Comparison of ENCODE assay signal across 25 mouse cellular contexts in the genomic region with DNA sequence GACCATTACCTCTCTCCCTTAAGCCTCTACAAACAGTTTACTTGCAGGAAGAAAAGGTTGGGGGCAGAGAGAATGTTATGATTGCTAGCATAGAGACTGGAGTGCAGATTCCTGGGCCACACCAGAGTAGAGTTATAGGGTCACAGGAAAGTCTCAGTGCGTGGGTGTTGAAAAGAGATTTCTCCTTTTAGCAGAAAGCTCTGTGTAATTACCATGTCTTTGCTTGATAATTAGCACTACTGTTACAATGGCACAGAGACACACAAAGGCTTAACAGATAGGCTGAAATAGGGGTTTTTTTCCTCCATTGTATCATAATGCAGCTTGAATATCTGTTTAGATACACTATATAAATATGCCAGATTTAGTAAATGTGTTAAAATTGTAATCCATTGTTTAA.
DNase-seq lines count a peak whose midpoint lies in the region; ATAC-seq and TF ChIP-seq lines count a peak whose summit lies in the region.
"Had no signal": no experiment of that assay in that cellular context is flagged by ENCODE, and none has a peak within 500 bp of the region (broad histone marks: within the 10 kb centered on the region; RNA-seq: fewer than 3 reads in every experiment).

No protein-coding gene starts in this region.

- WGBS in forebrain, embryonic 13.5 days: 12% methylated on average over 1 of the region's 1 CpGs
- 50% methylated on average over 1 of the region's 1 CpGs for WGBS in forebrain, embryonic 10.5 days
- WGBS in forebrain, embryonic 16.5 days: 9% methylated on average over 1 of the region's 1 CpGs
- WGBS in neural tube, embryonic 14.5 days: 21% methylated on average over 1 of the region's 1 CpGs
- WGBS in hindbrain, embryonic 16.5 days: 48% methylated on average over 1 of the region's 1 CpGs
- WGBS in intestine, postnatal 0 days: 64% methylated on average over 1 of the region's 1 CpGs

- H3K9ac ChIP-seq in forebrain, embryonic 13.5 days: no peak overlapping the region
- H3K9ac ChIP-seq in forebrain, embryonic 16.5 days (replicated peaks; ENCODE audit: low read depth, low read length): no peak overlapping the region
- no peak overlapping the region for H3K9ac ChIP-seq in neural tube, embryonic 14.5 days (replicated peaks; ENCODE audit: low read depth, low read length)
- H3K9ac ChIP-seq in hindbrain, embryonic 16.5 days (ENCODE audit: low read depth, low read length): no peak overlapping the region
- no peak overlapping the region for H3K9ac ChIP-seq in intestine, postnatal 0 days (ENCODE audit: low read depth, low read length)
- H3K9ac ChIP-seq: heart, embryonic 12.5 days; heart, embryonic 15.5 days; hindbrain, embryonic 13.5 days had no signal

- H3K4me3 ChIP-seq in forebrain, embryonic 13.5 days: no peak overlapping the region
- H3K4me3 ChIP-seq in forebrain, embryonic 10.5 days: no peak overlapping the region
- H3K4me3 ChIP-seq in gastrocnemius, adult 2 months: no peak overlapping the region
- H3K4me3 ChIP-seq in forebrain, embryonic 16.5 days (replicated peaks; ENCODE audit: low read length): no peak overlapping the region
- no peak overlapping the region for H3K4me3 ChIP-seq in neural tube, embryonic 14.5 days (ENCODE audit: low read depth, low read length)
- H3K4me3 ChIP-seq in hindbrain, embryonic 16.5 days (ENCODE audit: low read length): no peak overlapping the region
- H3K4me3 ChIP-seq in intestine, postnatal 0 days (ENCODE audit: low read depth, low read length): no peak overlapping the region
- H3K4me3 ChIP-seq: heart, embryonic 12.5 days; heart, embryonic 15.5 days; hindbrain, embryonic 10.5 days; hindbrain, embryonic 13.5 days had no signal

- intact Hi-C loops in gastrocnemius, adult 2 months (cut with DNase I): no loop called here

- no peak overlapping the region for H3K4me2 ChIP-seq in forebrain, embryonic 13.5 days
- no peak overlapping the region for H3K4me2 ChIP-seq in forebrain, embryonic 16.5 days (ENCODE audit: low read length)
- no peak overlapping the region for H3K4me2 ChIP-seq in neural tube, embryonic 14.5 days (ENCODE audit: low read depth, low read length)
- H3K4me2 ChIP-seq in hindbrain, embryonic 16.5 days (ENCODE audit: low read length): no peak overlapping the region
- H3K4me2 ChIP-seq in intestine, postnatal 0 days (replicated peaks; ENCODE audit: low read depth): no peak overlapping the region
- H3K4me2 ChIP-seq: heart, embryonic 12.5 days; heart, embryonic 15.5 days; hindbrain, embryonic 13.5 days had no signal

- no peaks in the 10 kb centered on the region for H3K9me3 ChIP-seq in forebrain, embryonic 13.5 days (replicated peaks)
- H3K9me3 ChIP-seq in forebrain, embryonic 10.5 days: no peaks in the 10 kb centered on the region
- no peaks in the 10 kb centered on the region for H3K9me3 ChIP-seq in forebrain, embryonic 16.5 days (ENCODE audit: control insufficient read depth, low read length)
- H3K9me3 ChIP-seq in neural tube, embryonic 14.5 days (ENCODE audit: control insufficient read depth, low read length): no peaks in the 10 kb centered on the region
- no peaks in the 10 kb centered on the region for H3K9me3 ChIP-seq in hindbrain, embryonic 16.5 days (ENCODE audit: control insufficient read depth, low read length)
- no peaks in the 10 kb centered on the region for H3K9me3 ChIP-seq in intestine, postnatal 0 days (ENCODE audit: control insufficient read depth)
- H3K9me3 ChIP-seq: heart, embryonic 12.5 days; heart, embryonic 15.5 days; hindbrain, embryonic 10.5 days; hindbrain, embryonic 13.5 days had no signal

- no peaks in the 10 kb centered on the region for H3K36me3 ChIP-seq in forebrain, embryonic 13.5 days (ENCODE audit: poor library complexity, severe bottlenecking)
- no peaks in the 10 kb centered on the region for H3K36me3 ChIP-seq in forebrain, embryonic 10.5 days (replicated peaks)
- peaks cover 2% of the 10 kb centered on the region for H3K36me3 ChIP-seq in forebrain, embryonic 16.5 days (ENCODE audit: control insufficient read depth, insufficient read depth)
- no peaks in the 10 kb centered on the region for H3K36me3 ChIP-seq in neural tube, embryonic 14.5 days (ENCODE audit: control insufficient read depth, insufficient read depth, low read length)
- H3K36me3 ChIP-seq in hindbrain, embryonic 16.5 days (ENCODE audit: control insufficient read depth, insufficient read depth, low read length): no peaks in the 10 kb centered on the region
- no peaks in the 10 kb centered on the region for H3K36me3 ChIP-seq in intestine, postnatal 0 days (ENCODE audit: control insufficient read depth, insufficient read depth)
- H3K36me3 ChIP-seq: hindbrain, embryonic 10.5 days; hindbrain, embryonic 13.5 days had no signal

- H3K4me1 ChIP-seq in forebrain, embryonic 13.5 days: no peaks in the 10 kb centered on the region
- no peaks in the 10 kb centered on the region for H3K4me1 ChIP-seq in forebrain, embryonic 10.5 days
- H3K4me1 ChIP-seq in forebrain, embryonic 16.5 days (replicated peaks; ENCODE audit: control insufficient read depth, insufficient read depth, low read length): peaks cover 5% of the 10 kb centered on the region; the same call in 1 of the 2 replicates
- 0 out of 2 replicates have a peak, but pooled peaks cover 3% of the 10 kb centered on the region for H3K4me1 ChIP-seq in neural tube, embryonic 14.5 days (ENCODE audit: control insufficient read depth, insufficient read depth, low read length)
- no peaks in the 10 kb centered on the region for H3K4me1 ChIP-seq in hindbrain, embryonic 16.5 days (ENCODE audit: control insufficient read depth, insufficient read depth, low read depth, low read length)
- no peaks in the 10 kb centered on the region for H3K4me1 ChIP-seq in intestine, postnatal 0 days (replicated peaks; ENCODE audit: control insufficient read depth, insufficient read depth, low read length)
- H3K4me1 ChIP-seq: hindbrain, embryonic 10.5 days; hindbrain, embryonic 13.5 days had no signal

- DNase-seq in forebrain, embryonic 10.5 days (ENCODE audit: extremely low spot score, low spot score): no peak
- no peak for DNase-seq in gastrocnemius, adult 2 months
- DNase-seq in gastrocnemius, adult 8-10 months (ENCODE audit: low spot score in 2 of 2): no peak
- DNase-seq: adrenal gland, postnatal 10 days; adrenal gland, postnatal 36 days; cerebellum, adult 11-12 months; cerebellum, adult 8-10 months; cerebellum, postnatal 14 days; gastrocnemius, postnatal 25 days; heart, adult 18-20 months; heart, postnatal 10 days; heart, postnatal 36 days; kidney, adult 2 months had no signal

- peak; percentile 43; the same call in 1 of the 2 replicates for ATAC-seq in forebrain, embryonic 13.5 days
- peak; percentile 72 for ATAC-seq in forebrain, embryonic 16.5 days
- ATAC-seq in neural tube, embryonic 14.5 days (ENCODE audit: low read depth): peak; percentile 49; the same call in 1 of the 2 replicates
- ATAC-seq in hindbrain, embryonic 16.5 days: no peak
- ATAC-seq in intestine, postnatal 0 days: no peak
- ATAC-seq: hindbrain, postnatal 0 days; inflammation-experienced regulatory T-cells, adult 6 months; intestine, embryonic 16.5 days had no signal

- no peaks in the 10 kb centered on the region for H3K27me3 ChIP-seq in forebrain, embryonic 13.5 days
- no peaks in the 10 kb centered on the region for H3K27me3 ChIP-seq in forebrain, embryonic 10.5 days (ENCODE audit: poor library complexity, severe bottlenecking)
- H3K27me3 ChIP-seq in forebrain, embryonic 16.5 days (replicated peaks; ENCODE audit: control insufficient read depth, insufficient read depth, low read length): no peaks in the 10 kb centered on the region
- no peaks in the 10 kb centered on the region for H3K27me3 ChIP-seq in neural tube, embryonic 14.5 days (ENCODE audit: control insufficient read depth, insufficient read depth, low read length)
- H3K27me3 ChIP-seq in hindbrain, embryonic 16.5 days (replicated peaks; ENCODE audit: control insufficient read depth, insufficient read depth, low read length): no peaks in the 10 kb centered on the region
- H3K27me3 ChIP-seq in intestine, postnatal 0 days (replicated peaks; ENCODE audit: control insufficient read depth, insufficient read depth, low read length): no peaks in the 10 kb centered on the region
- H3K27me3 ChIP-seq: heart, embryonic 12.5 days; heart, embryonic 15.5 days; hindbrain, embryonic 13.5 days had no signal

- no peak for TF ChIP-seq CTCF in gastrocnemius, adult 2 months (IDR thresholded peaks at IDR 0.05)
- TF ChIP-seq CTCF in intestine, postnatal 0 days (IDR thresholded peaks at IDR 0.05; ENCODE audit: low read depth): no peak

- no peak overlapping the region for H3K27ac ChIP-seq in forebrain, embryonic 13.5 days
- no peak overlapping the region for H3K27ac ChIP-seq in forebrain, embryonic 10.5 days
- H3K27ac ChIP-seq in gastrocnemius, adult 2 months: peak overlapping the region; percentile 76
- no peak overlapping the region for H3K27ac ChIP-seq in forebrain, embryonic 16.5 days (ENCODE audit: low read length)
- H3K27ac ChIP-seq in neural tube, embryonic 14.5 days (ENCODE audit: low read depth, low read length): no peak overlapping the region
- no peak overlapping the region for H3K27ac ChIP-seq in hindbrain, embryonic 16.5 days (ENCODE audit: low read depth, low read length)
- H3K27ac ChIP-seq in intestine, postnatal 0 days (ENCODE audit: low read depth, low read length): no peak overlapping the region
- H3K27ac ChIP-seq: heart, embryonic 15.5 days; hindbrain, embryonic 10.5 days; hindbrain, embryonic 13.5 days; hindbrain, postnatal 0 days had no signal

Comparison
In these comparisons a context has a peak if more than half of its experiments do, and no peak if none do; other contexts are left out.
1. ATAC-seq: peak in forebrain, embryonic 13.5 days (single experiment), forebrain, embryonic 16.5 days (single experiment) and neural tube, embryonic 14.5 days (single experiment); none in hindbrain, embryonic 16.5 days (single experiment) and intestine, postnatal 0 days (single experiment).